Mouse (Mus musculus) spleen, adult 2 months (tissue): ENCODE results near the gene Ptprg. TPM values are rescaled to one million over a fixed set of nuclear protein-coding genes. Genes with fewer than 3 reads are reported as not detected.

Source experiments
- DNase-seq, 2 experiments: peaks; one replicate each; pipeline versions ENCODE4 v3.0.0 to v3.0.0-alpha.2; 2012 to 2021; ENCODE audit warnings: low spot score in 2 of 2, low read depth in 1 of 2
- H3K27ac ChIP-seq: fragments of 200-500 bp; 2 replicates; pipeline ENCODE4 v1.5.1; 2012; ENCODE audit warnings: low read length, inconsistent platforms; ENCODE audit not compliant: insufficient read depth
- H3K27me3 ChIP-seq: fragments of 200-500 bp; 2 replicates; pipeline ENCODE4 v1.6.1; 2012; ENCODE audit warnings: mild to moderate bottlenecking, moderate library complexity, low read length, inconsistent platforms; ENCODE audit not compliant: control insufficient read depth, insufficient read depth
- H3K36me3 ChIP-seq: fragments of 200-500 bp; 2 replicates; pipeline ENCODE4 v1.6.1; 2012; ENCODE audit warnings: mild to moderate bottlenecking, low read length, inconsistent platforms; ENCODE audit not compliant: control insufficient read depth, insufficient read depth
- H3K4me1 ChIP-seq: fragments of 200-500 bp; 2 replicates; pipeline ENCODE4 v1.6.1; 2011; ENCODE audit warnings: inconsistent platforms; ENCODE audit not compliant: control insufficient read depth, insufficient read depth, insufficient read length
- H3K4me3 ChIP-seq: fragments of 200-500 bp; 2 replicates; pipeline ENCODE4 v1.5.1; 2011; ENCODE audit warnings: mild to moderate bottlenecking, inconsistent platforms; ENCODE audit not compliant: insufficient read depth, insufficient read length; ENCODE audit errors: extremely low read depth
- CTCF ChIP-seq: fragments of 200-500 bp; IDR thresholded peaks from 2 replicates; pipeline ENCODE4 v1.5.1; 2011; ENCODE audit warnings: mild to moderate bottlenecking, inconsistent platforms; ENCODE audit not compliant: insufficient read depth, insufficient read length, insufficient replicate concordance; ENCODE audit errors: extremely low read depth
- POLR2A ChIP-seq: fragments of 200-500 bp; IDR thresholded peaks from 2 replicates; pipeline ENCODE4 v1.6.1; 2011; ENCODE audit warnings: low read depth, low read length, inconsistent platforms
- WGBS: fragments of 180-500 bp; shearing (Covaris S2); methylation state at CpG from one replicate; pipeline ENCODE4 v1.1.7; 2018; 5-methylcytosine and 5-hydroxymethylcytosine counted together
- polyA plus RNA-seq: library from polyadenylated mRNA; depleted of rRNA; stranded (reverse); fragments of >200 nt; gene quantifications from 2 replicates; pipeline ENCODE4 v1.2.3, GENCODE M21; 2012

The Ptprg gene
- polyA plus RNA-seq, 1 experiment = 4.9 TPM

DNA sequence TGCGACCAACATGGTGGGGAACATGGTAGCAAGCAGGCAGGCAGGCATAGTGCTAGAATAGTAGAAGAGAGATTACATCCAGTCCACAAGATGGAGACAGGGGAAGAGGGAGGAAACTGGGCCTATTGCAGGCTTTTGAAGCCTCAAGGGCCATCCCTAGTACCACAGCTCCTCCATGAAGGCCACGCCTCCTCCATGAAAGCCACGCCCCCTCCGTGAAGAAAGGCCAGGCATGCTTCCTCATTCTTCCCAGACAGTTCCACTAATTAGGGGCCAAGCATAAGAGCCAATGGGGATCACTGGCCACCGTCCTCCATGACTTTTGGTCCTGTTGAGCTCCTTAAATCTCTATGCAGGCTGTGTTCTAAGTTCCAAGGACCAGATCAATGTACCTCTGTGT is 17.2 kb upstream of the Ptprg start:
- WGBS = 83% methylated on average over 5 of the region's 5 CpGs
- TF ChIP-seq CTCF (no peak), POLR2A (no peak)
- H3K36me3 ChIP-seq = no peaks in the 10 kb centered on the region
- H3K27me3 ChIP-seq = no peaks in the 10 kb centered on the region
- H3K4me1 ChIP-seq = no peaks in the 10 kb centered on the region
- no peak overlapping the region for H3K4me3 ChIP-seq
- H3K27ac ChIP-seq = no peak overlapping the region
- no peak for DNase-seq

DNA sequence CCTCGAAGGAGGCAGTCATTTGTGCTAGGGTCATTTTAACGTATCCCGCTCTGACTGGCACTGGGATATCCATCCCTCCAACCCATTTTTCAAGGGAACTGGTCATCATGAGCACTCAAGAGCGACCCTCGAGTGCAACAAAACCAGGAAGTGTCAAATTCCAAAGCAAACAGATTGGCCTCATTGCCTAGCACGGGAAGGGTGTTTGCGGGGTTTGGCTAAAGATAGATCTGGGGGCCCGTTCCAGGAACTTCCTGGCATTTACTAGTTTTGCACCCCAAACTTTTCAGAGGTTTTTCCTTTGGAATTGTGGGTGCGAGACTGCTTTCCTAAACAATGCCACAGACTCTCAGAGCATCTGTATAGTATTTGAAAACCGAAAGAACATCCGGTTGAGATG is 1.4 kb upstream of the Ptprg start:
- Histone ChIP-seq H3K4me1 (no peaks in the 10 kb centered on the region; the same call in 1 of the 2 replicates), H3K36me3 (no peaks in the 10 kb centered on the region), H3K27ac (no peak overlapping the region), H3K27me3 (peaks cover 3% of the 10 kb centered on the region; the same call in 1 of the 2 replicates), H3K4me3 (no peak overlapping the region)
- no peak for DNase-seq
- 13% methylated on average over 11 of the region's 11 CpGs for WGBS
- TF ChIP-seq CTCF (no peak), POLR2A (no peak)

DNA sequence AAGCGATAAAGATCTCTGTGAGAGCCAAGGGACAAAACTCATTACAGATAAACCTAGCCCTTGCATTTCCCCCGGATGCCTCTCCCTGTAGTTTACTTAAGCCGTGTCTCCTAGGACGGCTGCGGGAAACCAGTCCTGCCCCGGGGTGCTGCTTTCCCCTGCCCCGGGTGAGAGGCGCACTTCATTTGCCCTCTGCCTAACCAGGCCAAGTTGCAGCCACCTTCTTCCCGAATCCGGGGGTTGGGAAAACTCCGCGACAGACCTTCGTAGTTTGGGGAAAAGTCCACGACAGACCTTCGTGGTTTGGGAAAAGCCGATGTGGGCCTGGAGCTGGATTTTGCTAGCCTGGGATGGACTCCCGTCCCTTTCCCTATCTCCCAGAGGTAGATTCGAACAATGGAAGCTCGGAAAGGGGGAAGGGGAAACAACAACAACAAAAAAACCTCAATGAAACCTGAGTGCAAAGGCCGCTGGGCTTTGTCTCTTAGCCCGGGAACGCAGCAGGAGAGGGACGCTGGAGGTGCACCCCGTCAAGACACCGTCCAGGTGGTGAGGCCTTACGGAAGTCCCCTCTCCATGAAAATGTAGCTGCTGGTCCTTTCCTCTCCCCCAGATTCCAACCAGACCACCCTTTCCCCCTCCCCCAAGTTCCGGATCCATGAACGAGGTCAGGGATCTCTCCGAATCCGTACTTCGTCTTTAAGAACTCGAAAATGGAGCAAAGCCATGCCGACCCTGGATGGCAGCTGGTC is 635 bp upstream of the Ptprg start:
- H3K4me1 ChIP-seq = no peaks in the 10 kb centered on the region; the same call in 1 of the 2 replicates
- peaks cover 3% of the 10 kb centered on the region; the same call in 1 of the 2 replicates for H3K27me3 ChIP-seq
- peak overlapping the region; percentile 31; the same call in 1 of the 2 replicates for H3K4me3 ChIP-seq
- WGBS = 5% methylated on average over 33 of the region's 33 CpGs
- peak overlapping the region; percentile 21; the same call in 1 of the 2 replicates for H3K27ac ChIP-seq
- H3K36me3 ChIP-seq = no peaks in the 10 kb centered on the region
- no peak for DNase-seq
- no peak for TF ChIP-seq POLR2A
- no peak for TF ChIP-seq CTCF

DNA sequence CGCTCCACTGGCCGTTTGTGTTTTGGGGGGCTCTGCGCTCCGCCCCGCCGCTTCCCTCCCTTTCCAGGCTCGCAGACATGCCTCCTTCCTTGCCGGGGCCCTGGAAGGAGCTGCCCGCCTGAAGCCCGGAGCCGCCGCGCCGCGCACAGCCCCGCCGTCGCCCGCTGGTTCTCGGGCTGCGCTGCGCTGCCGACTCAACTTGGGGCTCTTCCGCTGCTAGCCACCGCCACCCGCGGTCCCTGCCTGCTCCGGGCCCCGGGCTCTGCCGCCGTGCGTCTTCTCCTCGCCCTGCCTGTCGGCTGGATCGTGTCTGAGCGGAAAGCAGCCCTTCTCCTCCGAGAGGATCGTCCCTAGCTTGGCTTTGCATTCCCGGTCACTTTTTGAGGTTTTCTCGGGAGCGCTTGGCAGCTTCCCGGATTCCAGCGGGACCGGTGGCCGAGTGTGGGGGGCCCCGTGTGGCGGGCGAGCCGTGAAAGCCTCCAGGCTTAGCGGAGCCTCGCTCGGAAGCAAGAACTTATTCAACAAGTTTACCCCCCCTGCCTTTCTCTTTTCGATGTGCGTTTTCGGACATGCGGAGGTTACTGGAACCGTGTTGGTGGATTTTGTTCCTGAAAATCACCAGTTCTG is 460 bp downstream of the Ptprg start:
- TF ChIP-seq CTCF (no peak), POLR2A (no peak)
- 3% methylated on average over 57 of the region's 57 CpGs for WGBS
- Histone ChIP-seq H3K27ac (peak overlapping the region; percentile 70), H3K4me1 (no peaks in the 10 kb centered on the region; the same call in 1 of the 2 replicates), H3K27me3 (peaks cover 3% of the 10 kb centered on the region; the same call in 1 of the 2 replicates), H3K36me3 (no peaks in the 10 kb centered on the region), H3K4me3 (peak overlapping the region; percentile 41; the same call in 1 of the 2 replicates)
- no peak for DNase-seq

DNA sequence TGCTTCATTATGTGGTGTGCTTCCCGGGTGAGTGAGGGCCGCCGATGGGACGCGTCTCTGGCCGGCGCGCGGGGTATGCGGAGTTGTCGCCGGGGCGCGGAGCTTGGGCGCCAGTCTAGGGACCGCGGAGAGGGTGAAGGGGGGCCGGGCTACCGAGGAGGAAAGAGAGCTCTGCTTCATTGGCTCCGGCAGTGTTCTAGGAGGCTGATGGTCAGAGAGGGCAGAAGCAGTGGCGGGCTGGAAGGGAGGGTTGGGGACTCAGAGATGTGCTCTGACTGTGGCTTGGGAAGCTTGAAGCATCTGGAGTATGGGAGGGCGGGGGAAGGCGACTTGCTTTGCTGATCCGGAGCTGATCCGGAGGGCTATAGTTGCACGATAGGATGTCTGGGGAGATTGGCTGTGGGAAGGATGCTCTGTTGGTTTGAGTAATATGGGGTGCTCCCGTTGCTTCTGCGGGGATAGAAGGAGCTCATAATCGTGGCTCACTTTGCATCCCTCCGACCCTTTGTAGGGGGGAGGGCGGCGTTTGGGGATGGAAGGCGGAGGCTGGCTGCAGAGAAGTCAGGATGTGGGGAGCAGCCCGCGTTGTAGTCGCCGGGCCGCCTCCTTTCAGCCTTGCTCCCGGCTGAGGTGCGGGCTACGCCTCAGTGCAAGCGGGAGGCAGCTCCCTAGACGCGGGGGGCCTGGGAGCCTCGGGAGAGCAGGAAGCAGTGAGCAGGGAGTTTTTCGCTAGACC is 1.1 kb downstream of the Ptprg start:
- peaks cover 3% of the 10 kb centered on the region; the same call in 1 of the 2 replicates for H3K27me3 ChIP-seq

DNA sequence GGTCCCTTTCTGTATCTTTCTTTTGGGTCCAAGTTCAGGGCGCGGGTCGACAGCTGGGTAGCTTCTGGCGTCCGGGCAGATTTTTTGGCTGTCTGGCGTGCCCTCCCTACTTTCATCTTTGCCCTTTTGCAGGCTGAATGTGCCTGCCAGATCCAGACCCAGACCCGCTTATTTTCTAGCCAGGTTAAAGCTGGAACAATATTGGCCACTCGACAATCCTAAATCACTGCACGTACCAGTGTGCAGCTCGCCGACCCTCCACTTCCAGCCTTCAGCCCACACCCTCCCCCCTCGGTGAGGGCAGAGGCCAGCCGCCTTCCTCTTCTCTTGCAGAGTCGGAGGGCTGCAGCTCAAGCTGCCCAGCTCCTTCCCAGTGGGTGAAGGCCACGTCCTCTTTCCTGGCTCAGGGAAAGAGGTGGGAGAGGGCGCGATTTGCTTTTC is 1.7 kb downstream of the Ptprg start:
- TF ChIP-seq CTCF (no peak), POLR2A (no peak)
- H3K27me3 ChIP-seq = peaks cover 3% of the 10 kb centered on the region; the same call in 1 of the 2 replicates

More for the DNA sequence above, 1.1 kb downstream of the Ptprg start:
- H3K4me1 ChIP-seq = no peaks in the 10 kb centered on the region; the same call in 1 of the 2 replicates
- WGBS = 3% methylated on average over 46 of the region's 46 CpGs
- peak overlapping the region; percentile 41; the same call in 1 of the 2 replicates for H3K4me3 ChIP-seq
- TF ChIP-seq CTCF (no peak), POLR2A (no peak)
- DNase-seq = no peak
- no peak overlapping the region; the same call in 1 of the 2 replicates for H3K27ac ChIP-seq
- no peaks in the 10 kb centered on the region for H3K36me3 ChIP-seq

More for the DNA sequence above, 1.7 kb downstream of the Ptprg start:
- Histone ChIP-seq H3K4me3 (peak overlapping the region; percentile 35; the same call in 1 of the 2 replicates), H3K36me3 (no peaks in the 10 kb centered on the region), H3K4me1 (no peaks in the 10 kb centered on the region; the same call in 1 of the 2 replicates), H3K27ac (no peak overlapping the region)
- WGBS = 2% methylated on average over 17 of the region's 17 CpGs
- DNase-seq = no peak
